Mouse (Mus musculus): ENCODE data around the gene Tbc1d14.

- TF ChIP-seq CTCF (IDR thresholded peaks at IDR 0.05; ENCODE audit: low read depth, low read length) (no peak), TAL1 (conservative IDR thresholded peaks at IDR 0.05; ENCODE audit: low read depth, low read length) (no peak)
Observed at GRCm38 (mm10) chr5:36618890-36619289, 25.8 kb upstream of the Tbc1d14 start.

Data from G1E (cell line).